Mouse (Mus musculus): Measurements from ENCODE around the gene Mpo. TPM values are rescaled to one million over a fixed set of nuclear protein-coding genes. Genes with fewer than 3 reads are reported as not detected.

The Mpo gene
- total and polyA plus RNA-seq, 3 experiments = 0.13 TPM; not detected in 2

DNA sequence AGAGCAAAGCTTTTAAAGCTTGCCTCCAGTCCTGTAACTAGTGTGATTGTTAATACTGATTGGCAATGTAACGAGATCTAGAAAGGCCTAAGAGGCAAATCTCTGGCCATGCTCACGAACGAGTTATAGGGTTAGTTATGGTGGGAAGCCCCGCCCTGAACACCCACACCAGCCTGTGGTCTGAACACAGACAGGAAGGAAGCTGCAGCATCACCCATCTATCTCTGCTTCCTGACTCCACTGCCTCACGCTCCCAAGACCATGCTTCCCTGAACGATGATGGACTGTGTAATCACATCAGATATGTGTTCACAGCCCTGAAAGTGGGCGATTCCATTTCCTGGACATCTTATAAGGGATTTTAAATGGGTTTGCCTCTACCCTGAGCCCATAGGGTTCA lies 14.9 kb downstream of the Mpo start:
- peaks cover 0 to 6% of the 10 kb centered on the region in 2 experiments; a peak in 2 of 4 replicates for H3K4me1 ChIP-seq (ENCODE audit: control insufficient read depth in 1 of 2, insufficient read depth in 2 of 2, low read length in 2 of 2)
- no peak for TF ChIP-seq ETS1 (IDR thresholded peaks at IDR 0.05; ENCODE audit: low read depth, low read length)
- TF ChIP-seq ELF1 (IDR thresholded peaks at IDR 0.05; ENCODE audit: low read depth, low read length) = no peak
- no peak for TF ChIP-seq MEF2A (IDR thresholded peaks at IDR 0.05; ENCODE audit: extremely low read depth, insufficient replicate concordance, low read depth, low read length, poor library complexity, severe bottlenecking)
- TF ChIP-seq GATA1 (IDR thresholded peaks at IDR 0.05; ENCODE audit: low read depth, low read length) = no peak
- TF ChIP-seq TBP (IDR thresholded peaks at IDR 0.05; ENCODE audit: low read depth, low read length) = no peak
- TF ChIP-seq MAZ (IDR thresholded peaks at IDR 0.05; ENCODE audit: low read depth, low read length) = no peak
- TF ChIP-seq E2F4 (IDR thresholded peaks at IDR 0.05; ENCODE audit: borderline replicate concordance, low read depth, low read length) = no peak
- TF ChIP-seq USF2 (IDR thresholded peaks at IDR 0.05; ENCODE audit: borderline replicate concordance in 1 of 2, insufficient read depth in 1 of 2, low read depth in 1 of 2, low read length in 2 of 2) = no peak
- TF ChIP-seq UBTF (IDR thresholded peaks at IDR 0.05; ENCODE audit: borderline replicate concordance, insufficient read depth, low read depth, low read length) = no peak
- no peak for TF ChIP-seq KAT2A (conservative IDR thresholded peaks at IDR 0.05; ENCODE audit: low read depth, low read length)
- peak; percentile 53 for DNase-seq (ENCODE audit: low read depth, low spot score)
- no peaks in the 10 kb centered on the region for H3K79me2 ChIP-seq (ENCODE audit: control insufficient read depth, insufficient read depth, low read length, poor library complexity)
- H3K27me3 ChIP-seq (ENCODE audit: control insufficient read depth in 1 of 2, insufficient read depth in 2 of 2, low read length in 2 of 2) = peaks cover 5 to 6% of the 10 kb centered on the region in 2 experiments; a peak in 2 of 4 replicates
- no peak overlapping the region for H3K4me3 ChIP-seq (ENCODE audit: control insufficient read depth in 1 of 2, insufficient read depth in 1 of 2, low read depth in 2 of 2, low read length in 2 of 2)
- H3K9me3 ChIP-seq (replicated peaks; ENCODE audit: insufficient read depth, low read length) = no peaks in the 10 kb centered on the region
- H3K27ac ChIP-seq (ENCODE audit: control insufficient read depth, low read depth, low read length) = no peak overlapping the region
- no peak overlapping the region for H3K9ac ChIP-seq (ENCODE audit: control insufficient read depth, low read depth, low read length, poor library complexity, severe bottlenecking)
- no peaks in the 10 kb centered on the region; a peak in 1 of 4 replicates for H3K36me3 ChIP-seq (ENCODE audit: control insufficient read depth in 1 of 2, insufficient read depth in 2 of 2, low read length in 2 of 2)

- Histone ChIP-seq H3K4me1 (ENCODE audit: control insufficient read depth in 1 of 2, insufficient read depth in 2 of 2, low read length in 2 of 2) (peaks cover 0 to 6% of the 10 kb centered on the region in 2 experiments; a peak in 2 of 4 replicates), H3K9me3 (replicated peaks; ENCODE audit: insufficient read depth, low read length) (no peaks in the 10 kb centered on the region), H3K27ac (ENCODE audit: control insufficient read depth, low read depth, low read length) (no peak overlapping the region), H3K27me3 (ENCODE audit: control insufficient read depth in 1 of 2, insufficient read depth in 2 of 2, low read length in 2 of 2) (peaks cover 5 to 6% of the 10 kb centered on the region in 2 experiments; a peak in 3 of 4 replicates), H3K79me2 (ENCODE audit: control insufficient read depth, insufficient read depth, low read length, poor library complexity) (no peaks in the 10 kb centered on the region), H3K4me3 (ENCODE audit: control insufficient read depth in 1 of 2, insufficient read depth in 1 of 2, low read depth in 2 of 2, low read length in 2 of 2) (no peak overlapping the region), H3K36me3 (ENCODE audit: control insufficient read depth in 1 of 2, insufficient read depth in 2 of 2, low read length in 2 of 2) (no peaks in the 10 kb centered on the region; a peak in 1 of 4 replicates), H3K9ac (ENCODE audit: control insufficient read depth, low read depth, low read length, poor library complexity, severe bottlenecking) (no peak overlapping the region)
- DNase-seq (ENCODE audit: low read depth, low spot score) = peak; percentile 39
- TF ChIP-seq JUND (IDR thresholded peaks at IDR 0.05; ENCODE audit: low read depth, low read length) (no peak), POLR2A (IDR thresholded peaks at IDR 0.05; ENCODE audit: control insufficient read depth in 1 of 2, insufficient read depth in 1 of 2, low read depth in 1 of 2, low read length in 2 of 2, poor library complexity in 1 of 2) (no peak), CTCF (IDR thresholded peaks at IDR 0.05 in 2 of 3, conservative IDR thresholded peaks at IDR 0.05 in 1 of 3; ENCODE audit: control insufficient read depth in 1 of 3, insufficient read depth in 1 of 3, low read depth in 2 of 3, low read length in 3 of 3, poor library complexity in 1 of 3, severe bottlenecking in 1 of 3) (no peak)
Measured at GRCm38 (mm10) chr11:87811396-87811795, 18.0 kb downstream of the Mpo start.

DNA sequence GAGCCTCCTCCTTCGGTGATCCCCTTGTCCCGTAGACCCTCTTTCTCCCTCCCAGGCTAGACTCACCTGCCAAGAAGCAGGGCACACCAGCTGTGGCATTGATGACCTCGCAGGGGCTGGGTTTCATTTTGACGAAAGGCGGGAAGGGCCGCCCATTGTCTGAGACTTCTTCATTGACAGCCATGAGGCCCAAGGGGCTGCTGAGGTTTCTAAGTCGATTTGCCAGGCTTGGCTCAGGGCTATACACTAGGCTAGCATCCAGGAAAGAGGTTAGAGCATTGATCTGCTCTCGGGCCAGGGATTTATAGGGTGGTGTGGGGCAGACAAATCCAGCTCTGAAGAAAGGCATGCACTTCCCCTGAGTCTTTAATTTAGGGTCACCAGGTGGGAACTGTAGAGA lies 21.4 kb downstream of the Mpo start:
- H3K4me1 ChIP-seq (ENCODE audit: control insufficient read depth in 1 of 2, insufficient read depth in 2 of 2, low read length in 2 of 2) = no peaks in the 10 kb centered on the region
- H3K4me3 ChIP-seq (ENCODE audit: control insufficient read depth in 1 of 2, insufficient read depth in 1 of 2, low read depth in 2 of 2, low read length in 2 of 2) = no peak overlapping the region
- no peak overlapping the region for H3K27ac ChIP-seq (ENCODE audit: control insufficient read depth, low read depth, low read length)
- no peaks in the 10 kb centered on the region for H3K9me3 ChIP-seq (replicated peaks; ENCODE audit: insufficient read depth, low read length)
- DNase-seq (ENCODE audit: low read depth, low spot score) = no peak
- no peak overlapping the region for H3K9ac ChIP-seq (ENCODE audit: control insufficient read depth, low read depth, low read length, poor library complexity, severe bottlenecking)
- no peaks in the 10 kb centered on the region for H3K79me2 ChIP-seq (ENCODE audit: control insufficient read depth, insufficient read depth, low read length, poor library complexity)
- peaks cover 2 to 6% of the 10 kb centered on the region in 2 experiments; a peak in 3 of 4 replicates for H3K27me3 ChIP-seq (ENCODE audit: control insufficient read depth in 1 of 2, insufficient read depth in 2 of 2, low read length in 2 of 2)
- H3K36me3 ChIP-seq (ENCODE audit: control insufficient read depth in 1 of 2, insufficient read depth in 2 of 2, low read length in 2 of 2) = no peaks in the 10 kb centered on the region
- TF ChIP-seq GATA1 (IDR thresholded peaks at IDR 0.05; ENCODE audit: low read depth, low read length) = no peak
- TF ChIP-seq SIN3A (IDR thresholded peaks at IDR 0.05; ENCODE audit: low read length) = no peak
- TF ChIP-seq MXI1 (IDR thresholded peaks at IDR 0.05; ENCODE audit: low read depth, low read length) = no peak
- no peak for TF ChIP-seq TCF12 (IDR thresholded peaks at IDR 0.05; ENCODE audit: low read depth, low read length)
- no peak for TF ChIP-seq ZNF384 (IDR thresholded peaks at IDR 0.05; ENCODE audit: low read depth, low read length)
- TF ChIP-seq E2F4 (IDR thresholded peaks at IDR 0.05; ENCODE audit: borderline replicate concordance, low read depth, low read length) = no peak
- TF ChIP-seq POLR2AphosphoS5 (IDR thresholded peaks at IDR 0.05; ENCODE audit: borderline replicate concordance, low read depth, low read length) = no peak
- no peak for TF ChIP-seq MYC (IDR thresholded peaks at IDR 0.05; ENCODE audit: low read depth, low read length)
- TF ChIP-seq USF1 (IDR thresholded peaks at IDR 0.05; ENCODE audit: low read depth, low read length) = no peak
- TF ChIP-seq NRF1 (IDR thresholded peaks at IDR 0.05; ENCODE audit: insufficient read depth, low read depth, low read length, poor library complexity, severe bottlenecking) = no peak
- no peak for TF ChIP-seq RAD21 (IDR thresholded peaks at IDR 0.05; ENCODE audit: low read depth, low read length)
- no peak for TF ChIP-seq ETS1 (IDR thresholded peaks at IDR 0.05; ENCODE audit: low read depth, low read length)
- no peak for TF ChIP-seq BHLHE40 (IDR thresholded peaks at IDR 0.05; ENCODE audit: borderline replicate concordance, low read depth, low read length)
- no peak for TF ChIP-seq EP300 (IDR thresholded peaks at IDR 0.05; ENCODE audit: low read depth in 1 of 2, low read length in 2 of 2)
- no peak for TF ChIP-seq MAFK (IDR thresholded peaks at IDR 0.05; ENCODE audit: borderline replicate concordance, low read depth, low read length)
- no peak for TF ChIP-seq TBP (IDR thresholded peaks at IDR 0.05; ENCODE audit: low read depth, low read length)

Data from MEL (cell line).